8 mouse cellular contexts compared by ENCODE assay signal in the genomic region with DNA sequence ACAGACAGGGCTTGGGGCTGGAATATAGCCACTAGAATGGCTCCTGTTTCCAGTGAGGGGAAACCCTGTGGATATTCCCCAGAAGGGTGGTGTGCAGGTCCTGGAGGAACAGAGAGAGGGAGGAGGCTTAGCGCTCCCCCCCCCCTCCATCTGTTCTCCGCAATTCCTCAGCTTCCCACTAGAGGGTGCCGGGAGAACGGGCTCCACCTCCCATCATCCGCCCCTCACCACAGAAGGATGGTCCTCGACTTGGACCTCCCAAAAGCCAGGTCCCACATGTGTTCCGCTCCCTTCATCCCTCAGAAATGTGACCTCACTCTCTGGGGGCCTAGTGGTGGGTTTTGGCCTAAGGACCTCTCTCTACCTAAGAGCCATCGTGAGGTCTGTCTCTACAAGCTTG. TPM values are rescaled to one million over a fixed set of nuclear protein-coding genes. Genes with fewer than 3 reads are reported as not detected.
DNase-seq lines count a peak whose midpoint lies in the region; ATAC-seq and TF ChIP-seq lines count a peak whose summit lies in the region.

No protein-coding gene starts in this region.

- no peaks in the 10 kb centered on the region for H3K36me3 ChIP-seq in kidney, adult 2 months (ENCODE audit: control insufficient read depth, insufficient read depth, low read length)

- no peak for TF ChIP-seq POLR2A in kidney, adult 2 months (IDR thresholded peaks at IDR 0.05; ENCODE audit: low read depth, low read length)

- WGBS in kidney, adult 2 months, result 6% methylated on average over 8 of the region's 8 CpGs

- peak; percentile 75 for TF ChIP-seq CTCF in kidney, adult 2 months (conservative IDR thresholded peaks at IDR 0.05; ENCODE audit: insufficient read depth, insufficient read length, low read depth, low read length)

- H3K27ac ChIP-seq in kidney, adult 2 months (ENCODE audit: insufficient read depth, low read depth, low read length), result no peak overlapping the region

- no peaks in the 10 kb centered on the region for H3K4me1 ChIP-seq in kidney, adult 2 months (ENCODE audit: control insufficient read depth, insufficient read depth, low read length)

- H3K4me3 ChIP-seq in kidney, adult 2 months (ENCODE audit: insufficient read depth, low read depth, low read length), result no peak overlapping the region

- ATAC-seq in megakaryocyte-erythroid progenitor cell, adult 5-6 weeks (replicated peaks; ENCODE audit: low FRiP score, low TSS enrichment, poor library complexity, severe bottlenecking), result peak; percentile 53; the same call in 1 of the 2 replicates

- DNase-seq in adrenal gland, postnatal 10 days, result peak; percentile 72
- DNase-seq in adrenal gland, postnatal 4 days (ENCODE audit: low spot score in 2 of 2), result no peak
- DNase-seq in CD4-positive helper T cell, adult 2 months (ENCODE audit: low read depth, low spot score), result peak; percentile 45
- peak; percentile 78 to 81 for DNase-seq in cerebellum, postnatal 25 days
- peak; percentile 39 to 66 for DNase-seq in heart, adult 18-20 months
- peak; percentile 33 for DNase-seq in kidney, adult 2 months
- DNase-seq in thymus, postnatal 14 days, result peak; percentile 47

- no peaks in the 10 kb centered on the region for H3K27me3 ChIP-seq in kidney, adult 2 months (replicated peaks; ENCODE audit: control insufficient read depth, insufficient read depth, low read length)

RNA-seq across cellular contexts. Expression of a gene that starts 11.5 kb away (rescaled TPM):
- total RNA-seq in adrenal gland, postnatal 10 days (2021), result 10 to 100 TPM; 29.4 to 33.8 TPM
- 10 to 100 TPM; 62.1 to 69.1 TPM for total RNA-seq in adrenal gland, postnatal 4 days (2021)
- 1 to 10 TPM; 4.5 to 4.6 TPM for total RNA-seq in heart, adult 18-20 months (2021)
- polyA plus RNA-seq in kidney, adult 2 months (2012; rRNA removed), result 12.7 and 15.4 TPM in 2 replicates
- total RNA-seq in megakaryocyte-erythroid progenitor cell, adult 5-6 weeks (2014; fragmentation: Nextera tagmentation), result 7.1 TPM in 1 of 2 replicates, not detected in the other
- 0.52 and 9.1 TPM in 2 replicates for total RNA-seq in megakaryocyte-erythroid progenitor cell, adult 5-6 weeks (2017)

RNA-seq across cellular contexts. Expression of a gene that starts 51.4 kb away (rescaled TPM):
- 10 to 100 TPM; 13.4 to 16.4 TPM for total RNA-seq in adrenal gland, postnatal 10 days (2021)
- 10 to 100 TPM; 41.2 to 43.1 TPM for total RNA-seq in adrenal gland, postnatal 4 days (2021)
- total RNA-seq in heart, adult 18-20 months (2021), result 1 to 10 TPM; 2.1 to 2.4 TPM
- polyA plus RNA-seq in kidney, adult 2 months (2012; rRNA removed), result 0.66 and 1.3 TPM in 2 replicates
- 1.2 TPM in 1 of 2 replicates, not detected in the other for total RNA-seq in megakaryocyte-erythroid progenitor cell, adult 5-6 weeks (2014; fragmentation: Nextera tagmentation)
- total RNA-seq in megakaryocyte-erythroid progenitor cell, adult 5-6 weeks (2017), result not detected in 2 replicates

Comparison
In these comparisons a context has a peak if more than half of its experiments do, and no peak if none do; other contexts are left out.
1. DNase-seq: peak in adrenal gland, postnatal 10 days (single experiment), CD4-positive helper T cell, adult 2 months (single experiment), cerebellum, postnatal 25 days (2 of 2), heart, adult 18-20 months (2 of 2), kidney, adult 2 months (single experiment) and thymus, postnatal 14 days (single experiment); none in adrenal gland, postnatal 4 days (0 of 2).
2. RNA of a gene that starts 51.4 kb away (total RNA-seq): 41.2 to 43.1 TPM in adrenal gland, postnatal 4 days and 13.4 to 16.4 TPM in adrenal gland, postnatal 10 days; 2.1 to 2.4 TPM in heart, adult 18-20 months and 1.2 TPM in megakaryocyte-erythroid progenitor cell, adult 5-6 weeks; every median in the first group is over 4 times any median in the second.